Comparison of ENCODE assay signal across 23 mouse cellular contexts in the genomic region with DNA sequence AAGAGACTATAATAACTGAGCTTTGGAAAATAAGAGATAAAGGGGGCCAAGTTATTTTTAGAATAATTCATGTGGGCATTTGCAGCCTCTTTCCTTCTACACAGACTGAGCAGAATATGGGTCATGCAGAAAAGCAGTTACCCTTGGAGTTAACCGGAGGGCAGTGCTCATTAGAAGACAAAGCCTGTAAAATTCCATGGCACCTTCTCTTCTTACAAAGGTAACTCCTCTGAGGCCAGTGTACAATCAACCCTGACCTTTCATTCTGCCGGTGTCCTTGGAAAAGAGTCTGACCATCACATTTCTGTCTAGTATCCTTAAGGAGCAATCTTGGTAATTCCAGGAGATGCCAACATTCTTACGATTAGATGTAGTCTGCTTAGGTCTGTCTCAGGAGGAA. TPM values are rescaled to one million over a fixed set of nuclear protein-coding genes. Genes with fewer than 3 reads are reported as not detected.
A peak's percentile ranks its signal among the peaks of the same experiment; 100 is the strongest.
DNase-seq lines count a peak whose midpoint lies in the region; ATAC-seq lines count a peak whose summit lies in the region.
"Had no signal": no experiment of that assay in that cellular context is flagged by ENCODE, and none has a peak within 500 bp of the region (broad histone marks: within the 10 kb centered on the region; RNA-seq: fewer than 3 reads in every experiment).

No protein-coding gene starts in this region.

- 51% methylated on average over 3 of the region's 3 CpGs for WGBS in heart, embryonic 14.5 days
- 79% methylated on average over 3 of the region's 3 CpGs for WGBS in hindbrain, embryonic 16.5 days
- 86% methylated on average over 3 of the region's 3 CpGs for WGBS in hindbrain, embryonic 10.5 days

- peaks cover 19% of the 10 kb centered on the region for H3K36me3 ChIP-seq in heart, embryonic 14.5 days (ENCODE audit: control insufficient read depth, insufficient read depth, low read length)
- H3K36me3 ChIP-seq in hindbrain, embryonic 16.5 days (ENCODE audit: control insufficient read depth, insufficient read depth, low read length): peaks cover 5% of the 10 kb centered on the region; the same call in 1 of the 2 replicates
- 0 out of 2 replicates have a peak, but pooled peaks cover 2% of the 10 kb centered on the region for H3K36me3 ChIP-seq in hindbrain, embryonic 10.5 days
- H3K36me3 ChIP-seq: embryonic facial prominence, embryonic 12.5 days had no signal

- 0 out of 2 replicates have a peak overlapping the region, but pooled peaks have one; percentile 0 for H3K4me2 ChIP-seq in heart, embryonic 14.5 days (ENCODE audit: low read length)
- H3K4me2 ChIP-seq in hindbrain, embryonic 16.5 days (ENCODE audit: low read length): no peak overlapping the region
- H3K4me2 ChIP-seq: embryonic facial prominence, embryonic 12.5 days; forebrain, embryonic 15.5 days; hindbrain, embryonic 15.5 days had no signal

- no peaks in the 10 kb centered on the region for H3K27me3 ChIP-seq in heart, embryonic 14.5 days (ENCODE audit: control insufficient read depth, insufficient read depth, low read length)
- no peaks in the 10 kb centered on the region for H3K27me3 ChIP-seq in hindbrain, embryonic 16.5 days (replicated peaks; ENCODE audit: control insufficient read depth, insufficient read depth, low read length)
- H3K27me3 ChIP-seq in hindbrain, embryonic 10.5 days (ENCODE audit: insufficient read depth, poor library complexity, severe bottlenecking): no peaks in the 10 kb centered on the region
- H3K27me3 ChIP-seq: embryonic facial prominence, embryonic 12.5 days; forebrain, embryonic 15.5 days; hindbrain, embryonic 15.5 days had no signal

- H3K4me3 ChIP-seq in heart, embryonic 14.5 days (ENCODE audit: control insufficient read depth in 1 of 2, insufficient read depth in 1 of 2, low read depth in 1 of 2, low read length in 2 of 2): no peak overlapping the region
- no peak overlapping the region for H3K4me3 ChIP-seq in hindbrain, embryonic 16.5 days (ENCODE audit: low read length)
- no peak overlapping the region for H3K4me3 ChIP-seq in hindbrain, embryonic 10.5 days
- H3K4me3 ChIP-seq: embryonic facial prominence, embryonic 12.5 days; forebrain, embryonic 15.5 days; hindbrain, embryonic 15.5 days had no signal

- H3K9ac ChIP-seq in heart, embryonic 14.5 days (ENCODE audit: low read length): no peak overlapping the region
- H3K9ac ChIP-seq in hindbrain, embryonic 16.5 days (ENCODE audit: low read depth, low read length): no peak overlapping the region
- H3K9ac ChIP-seq: embryonic facial prominence, embryonic 12.5 days; forebrain, embryonic 15.5 days; hindbrain, embryonic 15.5 days had no signal

- no peak for ATAC-seq in cerebellum, adult (ENCODE audit: insufficient number of reproducible peaks, low FRiP score, low TSS enrichment)
- ATAC-seq in heart, embryonic 14.5 days (ENCODE audit: insufficient number of reproducible peaks, insufficient read depth, low FRiP score, low read depth): no peak
- 0 out of 2 replicates have a peak, but pooled peaks have one; percentile 34 for ATAC-seq in hindbrain, embryonic 16.5 days
- ATAC-seq: CD4-positive, CD25-positive, alpha-beta regulatory T cell, adult 4 months; forebrain, embryonic 15.5 days had no signal

- H3K27ac ChIP-seq in heart, embryonic 14.5 days (replicated peaks in 1 of 2; ENCODE audit: control insufficient read depth in 1 of 2, insufficient read depth in 1 of 2, low read depth in 2 of 2, low read length in 2 of 2): peak overlapping the region; percentile 51 to 60
- peak overlapping the region; percentile 18; the same call in 1 of the 2 replicates for H3K27ac ChIP-seq in hindbrain, embryonic 16.5 days (ENCODE audit: low read depth, low read length)
- no peak overlapping the region for H3K27ac ChIP-seq in hindbrain, embryonic 10.5 days
- H3K27ac ChIP-seq: embryonic facial prominence, embryonic 12.5 days; forebrain, embryonic 15.5 days; hindbrain, embryonic 15.5 days had no signal

- H3K4me1 ChIP-seq in heart, embryonic 14.5 days (ENCODE audit: control insufficient read depth in 2 of 2, insufficient read depth in 2 of 2, low read length in 2 of 2): peaks cover 6 to 20% of the 10 kb centered on the region in 2 experiments; a peak in 3 of 4 replicates
- H3K4me1 ChIP-seq in hindbrain, embryonic 16.5 days (ENCODE audit: control insufficient read depth, insufficient read depth, low read depth, low read length): no peaks in the 10 kb centered on the region
- H3K4me1 ChIP-seq in hindbrain, embryonic 10.5 days (replicated peaks): peaks cover 8% of the 10 kb centered on the region
- H3K4me1 ChIP-seq: forebrain, embryonic 15.5 days; hindbrain, embryonic 15.5 days had no signal

- no peaks in the 10 kb centered on the region for H3K9me3 ChIP-seq in heart, embryonic 14.5 days (ENCODE audit: control insufficient read depth, low read length)
- no peaks in the 10 kb centered on the region for H3K9me3 ChIP-seq in hindbrain, embryonic 16.5 days (ENCODE audit: control insufficient read depth, low read length)
- no peaks in the 10 kb centered on the region for H3K9me3 ChIP-seq in hindbrain, embryonic 10.5 days
- H3K9me3 ChIP-seq: embryonic facial prominence, embryonic 12.5 days; forebrain, embryonic 15.5 days; G1E; hindbrain, embryonic 15.5 days had no signal

- peak; percentile 12 for DNase-seq in adrenal gland, adult 2 months
- DNase-seq in adrenal gland, postnatal 14 days: no peak
- DNase-seq in cerebellum, adult 9-11 months: peak; percentile 27
- no peak for DNase-seq in heart, adult 18-20 months
- DNase-seq in hindbrain, embryonic 10.5 days (ENCODE audit: low spot score): no peak
- DNase-seq: adrenal gland, postnatal 10 days; B cell, adult 2 months; cerebellum, postnatal 14 days; gastrocnemius, postnatal 36 days; kidney, adult 11 months; kidney, postnatal 10 days had no signal

RNA-seq across cellular contexts. Expression of gene Crtam, which starts 37.0 kb away (rescaled TPM):
- not detected for total RNA-seq in adrenal gland, adult 2 months (2021)
- polyA plus RNA-seq in adrenal gland, adult 2 months (2012; rRNA removed): 0.02 TPM in 1 of 2 replicates, not detected in the other
- 0.26 TPM in 1 of 2 replicates, not detected in the other for total RNA-seq in adrenal gland, postnatal 14 days (2021)
- polyA plus RNA-seq in heart, embryonic 14.5 days (2014; fragmentation: Nextera tagmentation; extraction: Ambion mirVana): not detected in 2 replicates
- total RNA-seq in heart, adult 18-20 months (2021): under 1 TPM in 1 of 2 experiments, not detected in 1; 0.21 TPM
- 0.06 and 0.40 TPM in 2 replicates for polyA plus RNA-seq in hindbrain, embryonic 16.5 days (2015; fragmentation: Nextera tagmentation; extraction: Ambion mirVana)
- 0.09 and 0.13 TPM in 2 replicates for polyA plus RNA-seq in hindbrain, embryonic 10.5 days (2016; fragmentation: Nextera tagmentation; extraction: Ambion mirVana)
- total RNA-seq: gastrocnemius, adult 8-10 months; gastrocnemius, postnatal 36 days; hematopoietic stem cell, adult 5-6 weeks had no signal
- polyA plus RNA-seq: cortical plate, adult 2 months; forebrain, embryonic 11.5 days; forebrain, embryonic 15.5 days; G1E had no signal

Comparison
In these comparisons a context has a peak if more than half of its experiments do, and no peak if none do; other contexts are left out.
1. DNase-seq: peak in adrenal gland, adult 2 months (single experiment) and cerebellum, adult 9-11 months (single experiment); none in adrenal gland, postnatal 14 days (single experiment), heart, adult 18-20 months (0 of 2) and hindbrain, embryonic 10.5 days (single experiment).